Mouse (Mus musculus) hindbrain, embryonic 15.5 days (tissue): ENCODE results near the gene Serp2. TPM values are rescaled to one million over a fixed set of nuclear protein-coding genes. Genes with fewer than 3 reads are reported as not detected.

ENCODE experiments used
- ATAC-seq: fragments of 200-750 bp; cut with Nextera tagmentation; 2 replicates; pipeline ENCODE4 v1.8.0; 2017; ENCODE audit warnings: low read depth, moderate number of reproducible peaks, moderate TSS enrichment; ENCODE audit not compliant: low FRiP score
- H3K27ac ChIP-seq: fragments of 300-500 bp; sonication (generic); replicated peaks from 2 replicates; pipeline ENCODE4 v1.5.1; 2015; ENCODE audit warnings: mild to moderate bottlenecking, inconsistent platforms
- H3K27me3 ChIP-seq: fragments of 300-500 bp; sonication (generic); 2 replicates; pipeline ENCODE4 v1.6.1; 2015; ENCODE audit warnings: control low read depth, inconsistent platforms
- H3K36me3 ChIP-seq: fragments of 300-500 bp; sonication (generic); 2 replicates; pipeline ENCODE4 v1.6.1; 2015; ENCODE audit warnings: control low read depth, inconsistent platforms
- H3K4me1 ChIP-seq: fragments of 300-500 bp; sonication (generic); replicated peaks from 2 replicates; pipeline ENCODE4 v1.6.1; 2015; ENCODE audit warnings: control low read depth, inconsistent platforms
- H3K4me2 ChIP-seq: fragments of 300-500 bp; sonication (generic); 2 replicates; pipeline ENCODE4 v1.6.1; 2015; ENCODE audit warnings: moderate library complexity, mild to moderate bottlenecking, inconsistent platforms
- H3K4me3 ChIP-seq: fragments of 300-500 bp; sonication (generic); 2 replicates; pipeline ENCODE4 v1.5.1; 2015; ENCODE audit warnings: mild to moderate bottlenecking, inconsistent platforms
- H3K9ac ChIP-seq: fragments of 300-500 bp; sonication (generic); 2 replicates; pipeline ENCODE4 v1.6.1; 2015; ENCODE audit warnings: inconsistent platforms
- H3K9me3 ChIP-seq: fragments of 300-500 bp; sonication (generic); 2 replicates; pipeline ENCODE4 v1.6.1; 2016; ENCODE audit warnings: control low read depth, inconsistent platforms
- WGBS: fragments of 180-500 bp; shearing (Covaris S2); methylation state at CpG from one replicate; pipeline ENCODE4 v1.1.7; 2015; 5-methylcytosine and 5-hydroxymethylcytosine counted together
- polyA plus RNA-seq: library from polyadenylated mRNA; unstranded; fragments of >200 nt; fragmentation: Nextera tagmentation; extraction: Ambion mirVana; gene quantifications from 2 replicates; pipeline ENCODE4 v1.2.1, GENCODE M21; 2015

The Serp2 gene
- polyA plus RNA-seq, 1 experiment from 2014 or later = 213 TPM

DNA sequence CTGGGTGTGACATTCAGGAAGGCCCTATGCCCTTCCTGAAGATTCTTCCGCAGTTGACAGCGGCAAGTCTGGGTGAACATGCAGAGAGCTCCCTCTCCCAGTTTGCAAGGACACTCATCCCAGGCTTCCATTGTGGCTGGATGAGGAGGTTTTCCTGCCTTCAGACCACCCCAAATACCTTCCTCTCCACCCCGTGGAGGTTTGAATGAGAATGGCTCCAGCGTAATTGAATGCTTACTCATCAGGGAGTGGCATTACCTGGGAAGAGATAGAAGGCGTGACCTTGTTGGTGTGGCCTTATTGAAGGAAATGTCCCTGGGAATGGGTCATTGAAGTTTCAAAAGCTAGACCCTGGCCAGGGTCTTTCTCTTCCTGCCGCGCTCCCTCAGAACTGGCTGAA, 41.1 kb downstream of the Serp2 start:
- H3K27me3 ChIP-seq = no peaks in the 10 kb centered on the region
- 72% methylated on average over 7 of the region's 7 CpGs for WGBS

DNA sequence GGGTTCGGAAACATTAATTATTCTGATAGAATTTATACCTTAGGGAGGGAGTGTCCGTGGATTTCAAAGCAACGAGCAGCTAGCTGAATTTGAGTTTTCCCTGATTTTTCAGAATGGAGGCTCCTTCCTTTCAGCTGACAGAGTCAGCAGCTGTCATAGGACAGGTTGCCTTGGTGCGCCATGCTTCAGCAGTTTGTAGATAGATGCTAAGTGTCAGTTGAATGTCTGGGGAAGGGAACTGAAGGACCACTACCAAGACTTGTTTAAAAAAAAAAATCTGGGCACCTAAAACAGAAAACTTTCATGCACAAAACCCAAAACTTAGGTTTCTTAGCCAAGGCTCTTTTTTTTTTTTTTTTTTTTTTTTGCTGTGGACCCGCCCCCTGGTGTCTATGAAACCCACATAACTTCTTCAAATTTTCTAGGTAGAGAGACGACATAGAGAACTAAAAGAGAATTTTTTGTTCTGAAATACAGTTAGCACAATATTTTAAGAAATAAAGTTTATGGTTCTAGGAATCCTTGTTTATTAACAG, 42.6 kb downstream of the Serp2 start:
- no peak for ATAC-seq
- 0 out of 2 replicates have a peak, but pooled peaks cover 4% of the 10 kb centered on the region for H3K36me3 ChIP-seq
- H3K9ac ChIP-seq = no peak overlapping the region
- H3K4me1 ChIP-seq = peaks cover 17% of the 10 kb centered on the region
- no peak overlapping the region for H3K4me3 ChIP-seq
- no peaks in the 10 kb centered on the region for H3K27me3 ChIP-seq
- peak overlapping the region; percentile 9; the same call in 1 of the 2 replicates for H3K27ac ChIP-seq
- 40% methylated on average over 6 of the region's 6 CpGs for WGBS
- peak overlapping the region; percentile 4; the same call in 1 of the 2 replicates for H3K4me2 ChIP-seq
- H3K9me3 ChIP-seq = no peaks in the 10 kb centered on the region

More for the DNA sequence above, 41.1 kb downstream of the Serp2 start:
- no peak for ATAC-seq
- peaks cover 17% of the 10 kb centered on the region for H3K4me1 ChIP-seq
- H3K4me3 ChIP-seq = no peak overlapping the region
- H3K9me3 ChIP-seq = no peaks in the 10 kb centered on the region
- no peak overlapping the region for H3K9ac ChIP-seq
- no peaks in the 10 kb centered on the region for H3K36me3 ChIP-seq
- H3K27ac ChIP-seq = no peak overlapping the region
- H3K4me2 ChIP-seq = no peak overlapping the region

DNA sequence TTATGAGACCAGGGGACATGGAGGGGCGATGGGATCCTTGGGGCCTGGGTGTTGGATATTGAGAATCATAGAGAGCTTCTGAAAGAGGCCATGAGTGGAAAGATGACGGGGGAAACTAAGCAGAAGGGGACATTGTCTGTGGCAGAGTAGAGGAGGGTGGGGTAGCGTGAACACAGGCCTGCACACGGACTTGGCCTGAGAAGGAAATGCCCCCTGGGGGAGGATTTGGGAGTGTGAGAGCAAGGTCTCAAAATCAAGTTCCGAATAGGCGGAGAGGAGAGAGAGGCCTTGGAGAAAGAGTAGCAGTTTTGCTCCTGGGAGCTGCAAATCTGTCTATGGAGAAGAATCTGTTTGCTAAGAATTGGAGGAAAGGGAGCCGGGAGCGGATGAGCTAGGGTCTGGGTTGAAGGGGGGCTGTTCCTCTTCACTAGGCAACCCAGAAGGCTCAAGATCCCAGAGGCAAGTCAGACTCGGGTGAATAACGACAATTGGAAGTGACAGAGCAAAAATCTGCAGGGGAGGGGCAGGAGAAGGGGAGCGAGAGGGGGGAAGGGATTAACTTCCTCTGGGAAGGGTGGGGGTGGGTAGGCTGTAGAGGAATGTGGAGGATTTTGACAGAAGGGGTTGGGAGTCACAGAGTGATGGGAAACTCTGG, 43.2 kb downstream of the Serp2 start:
- peaks cover 20% of the 10 kb centered on the region for H3K4me1 ChIP-seq
- 0 out of 2 replicates have a peak, but pooled peaks cover 4% of the 10 kb centered on the region for H3K36me3 ChIP-seq
- H3K4me3 ChIP-seq = no peak overlapping the region
- no peak overlapping the region for H3K9ac ChIP-seq
- 18% methylated on average over 11 of the region's 11 CpGs for WGBS
- H3K27ac ChIP-seq = peak overlapping the region; percentile 9; the same call in 1 of the 2 replicates
- ATAC-seq = 0 out of 2 replicates have a peak, but pooled peaks have one; percentile 21
- H3K9me3 ChIP-seq = no peaks in the 10 kb centered on the region
- H3K4me2 ChIP-seq = peak overlapping the region; percentile 4; the same call in 1 of the 2 replicates
- H3K27me3 ChIP-seq = no peaks in the 10 kb centered on the region

DNA sequence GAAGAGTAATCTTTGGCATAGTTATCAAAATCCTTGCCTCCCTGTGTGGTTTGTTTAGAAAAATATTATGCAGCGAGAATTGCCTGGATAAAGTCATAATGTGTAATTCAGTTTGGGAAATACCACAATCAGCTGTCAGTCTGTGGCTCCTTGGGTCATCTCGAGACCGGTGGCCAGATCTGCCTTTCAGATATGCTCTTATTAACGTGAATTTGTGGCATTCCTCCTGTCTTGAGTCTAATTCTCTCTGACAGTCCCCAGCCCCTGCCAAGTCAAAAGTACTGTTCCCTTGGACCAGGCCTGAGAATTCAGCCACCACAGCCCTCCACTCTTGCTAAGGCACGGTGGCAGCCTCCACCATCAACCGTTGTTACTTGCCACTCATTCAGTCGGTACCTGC, 44.7 kb downstream of the Serp2 start:
- WGBS = 85% methylated on average over 7 of the region's 7 CpGs

DNA sequence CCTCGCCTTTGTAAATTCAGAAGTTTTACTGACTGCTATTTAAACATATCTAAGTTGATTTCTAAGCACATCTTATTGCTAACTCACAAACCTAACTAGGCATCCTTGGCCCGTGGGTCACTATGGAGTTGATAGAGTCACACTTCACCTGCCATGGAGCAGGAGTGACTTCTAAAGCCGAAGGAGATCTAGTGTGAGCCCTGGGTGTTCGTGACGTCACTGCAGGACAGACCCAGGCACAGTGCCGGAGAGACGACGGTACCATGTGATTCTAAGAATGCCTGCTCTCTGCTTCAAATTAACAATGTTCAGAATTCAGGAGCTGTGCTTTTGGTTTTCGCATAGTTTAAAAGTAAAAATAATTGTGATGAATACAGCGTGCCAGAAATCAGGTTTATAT, 48.0 kb downstream of the Serp2 start:
- Histone ChIP-seq H3K4me2 (no peak overlapping the region), H3K27ac (no peak overlapping the region), H3K4me1 (peaks cover 36% of the 10 kb centered on the region), H3K27me3 (no peaks in the 10 kb centered on the region), H3K9me3 (no peaks in the 10 kb centered on the region), H3K4me3 (no peak overlapping the region), H3K9ac (no peak overlapping the region), H3K36me3 (0 out of 2 replicates have a peak, but pooled peaks cover 7% of the 10 kb centered on the region)
- no peak for ATAC-seq
- 74% methylated on average over 10 of the region's 10 CpGs for WGBS

More for the DNA sequence above, 44.7 kb downstream of the Serp2 start:
- Histone ChIP-seq H3K27ac (no peak overlapping the region), H3K4me3 (no peak overlapping the region), H3K4me1 (peaks cover 33% of the 10 kb centered on the region), H3K27me3 (no peaks in the 10 kb centered on the region), H3K9me3 (no peaks in the 10 kb centered on the region), H3K9ac (no peak overlapping the region), H3K36me3 (0 out of 2 replicates have a peak, but pooled peaks cover 7% of the 10 kb centered on the region), H3K4me2 (no peak overlapping the region)
- ATAC-seq = no peak

DNA sequence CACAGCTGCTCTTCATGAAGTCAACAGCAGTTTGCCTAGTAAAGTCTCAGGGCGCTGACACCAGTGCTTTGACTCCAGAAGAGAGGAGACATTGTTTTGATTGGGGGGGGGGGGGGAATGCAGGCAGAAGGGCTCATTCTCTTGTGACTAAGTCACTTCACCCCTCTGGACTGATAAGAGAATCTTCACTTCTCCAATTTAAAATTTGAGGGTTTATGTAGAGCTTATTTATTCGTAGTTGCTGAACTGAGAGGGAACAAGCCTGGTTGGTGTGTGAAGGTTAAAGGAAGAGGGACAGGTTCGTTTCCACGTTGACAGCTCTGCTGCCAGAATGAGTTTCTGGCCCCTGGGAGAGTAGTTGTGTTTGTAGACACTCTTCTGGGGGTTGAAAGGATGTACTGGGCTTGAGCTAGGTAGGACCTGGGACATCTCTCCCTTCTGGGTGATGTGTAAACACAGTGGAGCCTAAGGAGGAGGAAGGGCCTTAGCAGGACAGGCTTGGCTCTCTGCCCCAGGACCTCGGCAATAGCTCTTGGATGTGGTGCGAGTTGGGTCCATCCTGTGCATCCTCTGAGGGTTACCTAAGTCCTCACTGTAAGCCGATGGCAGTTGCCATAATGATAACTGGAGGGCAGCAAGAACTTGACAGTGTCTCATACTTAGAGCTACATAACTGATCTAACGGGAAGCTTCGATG, 48.7 kb downstream of the Serp2 start:
- Histone ChIP-seq H3K36me3 (0 out of 2 replicates have a peak, but pooled peaks cover 7% of the 10 kb centered on the region), H3K4me1 (peaks cover 34% of the 10 kb centered on the region), H3K4me2 (peak overlapping the region; percentile 90), H3K27ac (peak overlapping the region; percentile 23; the same call in 1 of the 2 replicates), H3K9ac (no peak overlapping the region), H3K9me3 (no peaks in the 10 kb centered on the region), H3K4me3 (no peak overlapping the region), H3K27me3 (no peaks in the 10 kb centered on the region)
- ATAC-seq = no peak
- 78% methylated on average over 9 of the region's 9 CpGs for WGBS

DNA sequence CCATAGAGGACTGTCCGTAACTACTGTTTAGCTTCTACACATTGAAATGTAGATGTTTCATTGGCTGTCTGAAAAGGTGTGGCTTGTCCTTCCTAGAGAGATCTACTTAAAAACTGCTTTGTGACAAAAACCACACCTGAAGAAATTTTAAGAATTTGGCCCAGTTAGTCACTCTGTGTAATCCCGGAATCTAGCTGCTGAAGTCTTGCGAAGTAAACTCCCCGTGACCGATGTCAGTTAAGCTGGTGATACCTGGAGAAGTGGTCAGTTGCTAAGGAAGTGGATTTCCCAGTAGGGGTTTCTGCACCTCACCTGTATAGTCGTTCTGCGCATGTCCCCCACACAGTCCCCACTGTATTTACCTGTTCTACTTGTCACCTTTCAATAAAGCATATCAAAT, 49.3 kb downstream of the Serp2 start:
- Histone ChIP-seq H3K36me3 (0 out of 2 replicates have a peak, but pooled peaks cover 7% of the 10 kb centered on the region), H3K4me3 (peak overlapping the region; percentile 64), H3K27ac (no peak overlapping the region), H3K9ac (peak overlapping the region; percentile 91; the same call in 1 of the 2 replicates), H3K27me3 (no peaks in the 10 kb centered on the region), H3K4me2 (peak overlapping the region; percentile 90), H3K4me1 (peaks cover 28% of the 10 kb centered on the region), H3K9me3 (no peaks in the 10 kb centered on the region)
- ATAC-seq = no peak
- 88% methylated on average over 7 of the region's 7 CpGs for WGBS

DNA sequence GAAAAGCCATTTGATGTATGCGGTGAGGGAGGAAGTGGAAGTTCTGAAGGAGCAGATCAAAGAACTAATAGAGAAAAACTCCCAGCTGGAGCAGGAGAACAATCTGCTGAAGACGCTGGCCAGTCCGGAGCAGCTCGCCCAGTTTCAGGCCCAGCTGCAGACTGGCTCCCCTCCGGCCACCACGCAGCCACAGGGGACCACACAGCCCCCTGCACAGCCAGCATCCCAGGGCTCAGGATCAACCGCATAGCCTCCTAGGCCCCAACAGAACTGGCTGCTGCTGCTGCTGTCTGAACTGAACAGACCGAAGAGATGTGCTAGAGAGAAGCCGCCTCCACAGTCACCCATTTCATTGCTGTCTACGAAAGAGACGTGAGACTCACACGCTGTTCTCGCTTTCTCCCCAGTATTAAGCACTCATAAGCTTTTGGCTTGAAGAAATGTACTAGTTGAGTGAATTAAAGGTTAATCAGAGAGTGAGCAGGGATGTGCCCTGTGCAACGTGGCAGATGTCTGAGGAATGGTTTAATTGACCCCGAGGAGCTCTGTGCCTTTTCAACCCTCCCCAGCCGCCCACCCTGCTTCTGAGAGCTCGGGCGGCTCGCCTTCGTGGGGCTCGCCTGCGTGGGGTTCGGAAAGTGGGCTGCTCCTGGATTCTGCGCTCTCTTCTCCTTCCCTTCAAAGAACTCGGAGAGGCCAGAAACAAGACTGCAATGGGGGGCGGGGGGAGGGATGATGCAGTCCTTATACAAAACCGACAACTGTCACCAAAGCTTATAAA, 50.1 kb downstream of the Serp2 start:
- Histone ChIP-seq H3K27me3 (no peaks in the 10 kb centered on the region), H3K4me3 (peak overlapping the region; percentile 64), H3K9ac (peak overlapping the region; percentile 91), H3K9me3 (no peaks in the 10 kb centered on the region), H3K27ac (peak overlapping the region; percentile 98), H3K4me2 (peak overlapping the region; percentile 90), H3K36me3 (0 out of 2 replicates have a peak, but pooled peaks cover 7% of the 10 kb centered on the region), H3K4me1 (peaks cover 28% of the 10 kb centered on the region)
- ATAC-seq = no peak
- WGBS = 32% methylated on average over 27 of the region's 27 CpGs

DNA sequence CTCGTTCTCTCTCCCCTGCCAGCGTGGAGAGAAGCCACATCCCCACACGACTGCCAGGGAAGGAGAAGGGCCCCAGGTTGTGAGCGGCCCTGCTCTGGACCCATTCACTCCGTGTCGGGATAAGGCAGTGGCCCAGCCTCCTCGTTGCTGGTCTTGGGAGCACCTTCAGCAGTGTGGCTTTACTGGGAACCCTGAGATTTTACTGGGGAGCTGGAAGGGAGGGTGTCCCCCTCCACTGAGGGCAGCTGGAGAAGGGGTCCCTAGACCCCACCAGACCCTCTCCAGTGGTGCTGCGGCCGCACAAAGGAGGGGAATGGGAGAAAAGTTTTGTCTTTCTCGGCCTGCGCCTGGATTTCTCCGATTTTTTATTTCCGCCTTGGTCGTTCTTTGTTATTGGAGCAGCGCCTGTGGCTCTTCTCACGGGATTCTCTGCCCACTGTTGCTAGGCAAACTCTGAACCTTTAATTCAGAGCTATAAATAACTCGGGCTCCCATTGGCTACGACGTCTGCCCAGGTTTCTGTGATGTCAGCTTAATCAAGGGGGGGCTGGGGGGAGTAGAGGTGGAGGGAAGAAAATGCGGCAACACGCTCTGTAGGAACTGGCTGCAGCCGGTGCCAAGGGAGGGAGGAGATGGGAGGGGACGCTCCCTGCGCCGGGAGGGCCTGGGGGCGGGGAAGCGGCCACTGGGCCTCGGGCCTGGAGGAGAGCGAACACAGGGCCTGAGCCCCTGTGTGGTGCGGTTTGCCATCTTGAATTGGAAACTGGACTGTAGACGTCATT, 51.1 kb downstream of the Serp2 start:
- Histone ChIP-seq H3K4me3 (peak overlapping the region; percentile 64), H3K4me2 (peak overlapping the region; percentile 90), H3K4me1 (peaks cover 30% of the 10 kb centered on the region), H3K27ac (peak overlapping the region; percentile 98), H3K9ac (peak overlapping the region; percentile 91), H3K36me3 (0 out of 2 replicates have a peak, but pooled peaks cover 7% of the 10 kb centered on the region), H3K9me3 (no peaks in the 10 kb centered on the region), H3K27me3 (no peaks in the 10 kb centered on the region)
- WGBS = 0% methylated on average over 31 of the region's 31 CpGs
- peak; percentile 78 for ATAC-seq

DNA sequence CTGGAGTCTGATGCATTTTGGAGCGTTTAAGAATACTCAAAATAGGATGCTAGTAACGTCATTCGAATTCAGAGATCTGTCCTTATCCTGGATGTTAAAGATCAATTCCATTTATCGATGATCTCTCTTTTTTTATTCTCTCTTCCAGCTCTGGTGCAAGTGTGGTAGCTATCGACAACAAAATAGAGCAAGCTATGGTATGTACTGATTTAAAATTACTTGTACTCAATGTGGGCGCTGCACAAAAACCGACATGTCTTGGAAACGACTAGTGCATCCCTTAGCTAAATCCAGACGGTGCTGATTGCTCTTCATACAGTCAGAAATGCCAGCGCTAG, 51.6 kb downstream of the Serp2 start:
- Histone ChIP-seq H3K27ac (peak overlapping the region; percentile 98), H3K27me3 (no peaks in the 10 kb centered on the region), H3K4me2 (peak overlapping the region; percentile 90), H3K9ac (peak overlapping the region; percentile 91), H3K4me1 (peaks cover 36% of the 10 kb centered on the region), H3K4me3 (peak overlapping the region; percentile 64), H3K36me3 (0 out of 2 replicates have a peak, but pooled peaks cover 7% of the 10 kb centered on the region), H3K9me3 (no peaks in the 10 kb centered on the region)
- no peak for ATAC-seq
- 1% methylated on average over 10 of the region's 10 CpGs for WGBS
